Mouse (Mus musculus) cerebellum, adult (tissue): ENCODE data around the gene Rab33b.

ENCODE experiments used
- ATAC-seq: cut with Nextera tagmentation; 2 replicates; pipeline ENCODE4 v1.9.2; 2017; ENCODE audit warnings: mild to moderate bottlenecking, moderate library complexity, mixed read lengths; ENCODE audit not compliant: insufficient number of reproducible peaks, low FRiP score, low TSS enrichment

Rab33b gene

DNA sequence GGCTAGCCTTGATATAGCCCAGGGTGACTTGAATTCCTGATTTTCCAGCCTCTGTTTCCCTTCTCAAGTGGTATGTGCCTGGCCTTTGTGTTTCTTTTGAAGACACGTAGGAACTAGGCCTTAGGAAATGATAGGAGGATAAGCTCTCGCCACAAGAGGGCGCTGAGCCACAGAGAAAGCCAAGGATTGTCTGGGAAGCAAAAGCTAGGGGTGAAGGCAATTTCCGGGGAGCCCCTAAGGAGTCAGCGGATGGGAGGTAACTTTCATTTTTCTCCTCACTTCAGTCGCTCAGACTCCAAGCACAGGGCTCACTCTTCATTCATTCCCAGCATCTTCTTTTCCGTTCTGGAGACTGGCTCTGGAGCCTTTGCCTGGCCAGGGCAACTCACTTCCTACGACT, 27.2 kb downstream of the Rab33b start:
- peak; percentile 83 for ATAC-seq

DNA sequence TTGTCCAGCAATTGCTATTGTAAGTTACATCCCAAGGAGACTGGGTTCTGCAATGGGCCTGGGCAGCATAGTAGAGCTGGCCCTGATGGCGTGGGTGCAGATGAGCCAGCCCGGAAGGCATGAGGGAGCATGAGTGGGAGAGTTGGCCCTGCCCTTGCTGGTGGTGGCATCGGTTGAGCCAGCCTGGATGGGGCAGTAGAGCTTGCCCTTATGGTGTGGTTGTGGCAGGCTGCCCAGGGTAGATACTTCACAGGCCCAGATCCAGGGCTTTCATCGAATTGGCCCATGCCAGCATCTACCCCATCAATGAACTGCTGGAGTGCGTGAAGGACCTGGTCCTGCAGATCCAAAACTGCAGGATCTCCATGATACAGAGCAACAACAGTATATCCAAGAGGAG, 28.3 kb downstream of the Rab33b start:
- peak; percentile 62 for ATAC-seq

DNA sequence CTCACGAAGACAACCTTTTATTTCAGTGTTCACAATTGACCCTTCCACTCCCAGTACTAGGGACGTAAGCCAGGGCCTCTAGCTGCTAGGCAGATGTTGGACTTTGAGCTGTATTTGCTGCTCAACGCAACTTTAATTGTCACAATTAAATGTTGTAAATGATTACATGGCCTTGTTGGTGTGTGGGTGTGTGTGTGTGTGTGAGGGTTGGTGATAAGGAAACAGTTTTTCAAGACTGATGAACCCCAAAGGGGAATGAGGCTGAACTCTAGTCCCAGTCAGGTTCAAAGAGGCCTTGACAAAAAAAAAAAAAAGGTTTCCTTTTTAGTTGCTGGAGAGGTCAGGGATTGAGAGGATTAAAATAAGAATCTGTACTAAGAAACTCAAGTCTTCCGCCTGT, 33.7 kb downstream of the Rab33b start:
- no peak for ATAC-seq

DNA sequence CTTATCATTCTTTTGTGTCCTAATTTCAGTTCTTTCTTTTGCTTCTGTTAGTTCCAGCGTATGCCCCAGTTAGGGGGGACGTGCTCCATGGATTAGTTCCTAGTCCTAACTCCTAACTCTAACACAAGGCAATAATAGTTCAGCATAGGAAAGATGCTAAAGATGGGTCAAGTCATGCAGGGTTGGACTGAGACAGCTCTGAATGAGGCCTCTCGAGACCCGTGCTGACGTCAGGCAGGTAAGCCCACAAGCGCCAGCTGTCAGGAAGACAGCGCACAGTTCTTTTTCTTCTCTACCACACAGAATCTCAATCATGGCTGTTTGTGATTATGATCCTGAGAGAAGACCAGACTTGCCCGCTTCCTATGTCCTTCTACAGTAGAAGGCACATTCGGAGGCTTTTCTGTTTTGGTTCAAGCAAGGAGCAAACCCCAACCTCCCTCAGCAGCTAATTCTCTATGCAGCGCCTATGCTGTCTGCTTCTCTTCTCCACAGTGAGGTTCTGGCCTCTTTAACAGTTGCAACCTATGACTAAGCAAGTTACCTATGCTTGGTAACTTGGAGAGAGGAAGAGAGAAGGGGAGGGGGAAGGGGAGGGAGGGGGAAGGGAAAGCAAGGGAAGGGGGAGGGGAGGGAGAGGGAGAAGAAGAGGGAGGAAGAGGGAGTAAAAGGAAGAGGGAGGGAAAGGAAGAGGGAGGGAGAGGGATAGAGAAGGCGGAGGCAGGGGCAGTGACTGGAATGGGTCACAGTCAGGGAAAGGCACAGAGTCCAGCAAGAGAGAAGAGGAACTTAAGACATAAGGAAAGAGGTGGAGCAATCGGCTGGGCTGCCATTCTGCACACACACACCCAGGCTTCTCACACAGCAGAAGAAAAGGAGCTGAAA, 34.4 kb downstream of the Rab33b start:
- ATAC-seq: no peak

DNA sequence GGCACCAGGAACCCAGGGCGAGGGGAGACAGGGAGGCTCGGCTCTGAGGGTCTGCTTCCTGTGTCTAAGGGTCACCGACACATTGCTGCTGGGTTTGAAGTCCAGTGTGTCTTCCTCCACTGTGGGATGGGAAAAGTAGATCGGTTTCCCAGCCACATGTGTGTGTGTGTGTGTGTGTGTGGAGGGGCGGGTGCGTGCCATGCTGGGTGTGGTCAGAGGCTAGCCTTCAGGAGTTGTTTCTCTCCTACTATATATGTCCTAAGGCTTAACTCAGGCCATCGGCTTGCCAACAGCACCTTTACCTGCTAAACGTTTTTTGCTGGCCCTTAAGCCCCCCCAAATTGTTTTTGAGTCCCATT, 35.0 kb downstream of the Rab33b start:
- no peak for ATAC-seq

DNA sequence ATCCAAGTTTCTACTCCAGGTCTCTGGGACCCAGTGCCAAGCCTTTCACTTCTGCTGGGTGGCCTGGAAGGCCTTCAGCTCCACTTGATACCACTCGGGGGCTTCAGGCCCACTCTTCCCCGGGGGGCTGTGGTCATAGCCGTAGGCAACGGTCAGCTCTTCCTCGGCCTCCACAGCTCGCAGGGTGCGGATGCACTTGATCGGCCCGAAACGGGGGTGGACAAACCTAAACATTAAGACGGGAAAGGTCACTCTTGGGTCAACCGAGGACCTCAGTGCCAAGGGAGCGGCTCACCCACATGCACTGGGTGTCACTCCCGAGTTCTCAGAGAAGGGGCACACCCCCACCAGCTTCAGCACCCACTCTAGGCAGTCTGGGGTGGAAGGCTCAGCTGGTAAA, 37.5 kb downstream of the Rab33b start:
- ATAC-seq: no peak

DNA sequence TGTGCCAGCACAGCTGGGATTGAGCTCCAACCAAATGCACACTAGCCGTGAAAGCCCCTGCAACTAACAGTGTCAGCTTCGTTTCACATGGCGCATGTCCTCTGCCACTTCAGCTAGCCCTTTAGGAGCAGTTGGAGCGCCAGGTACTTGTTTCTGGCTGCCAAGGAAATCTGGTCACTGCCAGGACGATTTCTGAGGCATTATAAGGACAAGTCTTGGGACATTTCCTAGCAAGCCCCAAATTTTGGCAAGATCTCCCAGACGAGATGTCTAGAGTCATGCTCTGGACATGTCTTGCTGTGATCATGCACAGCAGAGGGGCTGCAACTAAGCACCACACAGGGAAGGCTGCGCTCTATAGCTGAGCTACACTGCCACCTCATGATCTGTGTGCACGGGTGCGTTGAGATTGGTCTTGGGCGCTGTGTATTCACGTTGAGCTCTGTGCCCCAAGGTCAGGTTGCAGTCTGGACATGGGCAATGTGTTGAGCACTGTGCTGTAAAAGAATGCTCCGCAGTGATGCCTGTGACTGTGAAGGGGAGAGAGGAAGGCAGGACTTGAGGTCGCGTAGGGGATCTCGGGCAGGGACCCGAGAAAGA, 41.6 kb downstream of the Rab33b start:
- ATAC-seq: peak; percentile 38; the same call in 1 of the 2 replicates

DNA sequence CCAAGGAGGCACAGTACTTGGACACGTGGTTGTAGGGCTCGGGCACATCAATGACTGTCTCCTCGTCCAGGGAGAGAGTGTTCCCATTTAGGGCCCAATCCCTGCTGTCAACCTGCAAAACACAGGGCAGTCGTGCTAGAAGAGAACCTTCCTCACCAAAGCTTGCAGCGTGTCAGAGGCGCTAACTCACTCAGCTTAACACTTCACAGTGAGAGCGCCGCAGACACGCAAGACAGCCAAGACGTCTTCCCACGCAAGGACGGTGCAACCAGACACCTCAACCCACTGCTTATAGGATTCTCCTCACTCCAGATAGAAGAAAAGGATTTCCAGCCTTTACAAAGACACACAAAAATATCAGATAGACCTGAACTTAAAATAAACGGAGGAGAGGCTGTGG, 43.2 kb downstream of the Rab33b start:
- no peak for ATAC-seq

DNA sequence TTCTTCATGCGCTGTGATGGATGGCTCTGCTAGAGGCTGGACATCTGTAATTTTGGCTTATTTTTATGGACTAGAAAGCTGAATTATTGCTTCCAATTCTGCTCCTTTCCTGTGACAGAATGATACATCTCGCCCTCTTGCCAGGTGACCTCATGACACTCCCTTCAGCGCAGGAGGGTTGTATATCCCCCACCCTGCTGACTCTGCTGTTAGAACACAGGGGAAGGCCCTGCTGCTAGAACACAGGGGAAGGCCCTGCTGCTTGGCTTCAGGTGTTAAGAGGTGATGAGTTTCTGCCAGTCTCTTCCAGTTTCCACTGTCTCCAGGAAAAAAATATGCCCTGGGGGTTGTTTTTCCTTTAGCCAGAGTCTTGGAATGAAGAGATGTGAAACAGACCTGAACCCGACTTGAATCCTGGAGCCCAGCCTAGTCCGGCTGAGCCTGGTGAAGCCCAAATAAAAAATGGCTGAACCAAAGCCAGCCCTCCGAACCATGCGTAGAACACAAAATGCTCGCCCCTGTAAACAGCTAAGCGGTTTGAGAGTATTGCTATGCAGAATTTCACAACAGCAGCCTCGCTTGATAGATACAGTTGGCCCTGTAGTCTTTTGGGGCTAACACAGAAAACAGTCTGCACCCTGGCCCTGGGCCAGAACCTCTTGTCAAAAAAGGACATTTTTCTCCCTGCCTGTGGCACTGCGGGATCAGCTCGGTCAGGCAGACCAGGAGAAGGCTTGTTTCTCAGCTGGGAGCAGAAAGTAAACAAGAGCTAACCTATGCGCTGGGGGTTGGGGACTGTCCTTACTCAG, 48.0 kb downstream of the Rab33b start:
- ATAC-seq: peak; percentile 89

DNA sequence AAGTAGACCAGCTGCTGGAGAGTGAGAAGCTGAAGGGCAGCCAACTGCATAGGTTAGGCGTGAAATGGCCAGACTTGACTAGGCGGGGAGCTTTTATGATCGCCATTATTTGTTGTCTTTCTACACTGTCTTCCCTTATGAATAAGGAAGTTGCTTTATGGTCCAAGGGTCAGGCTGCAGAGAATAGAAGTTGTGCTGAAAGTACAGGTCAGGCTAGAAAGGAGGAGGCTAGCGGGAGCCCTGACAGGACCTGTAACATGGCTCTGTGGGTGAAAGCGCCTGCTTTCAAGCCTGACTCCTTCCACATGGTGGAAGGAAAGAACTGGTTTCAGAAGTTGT, 48.5 kb downstream of the Rab33b start:
- ATAC-seq: peak; percentile 11; the same call in 1 of the 2 replicates

DNA sequence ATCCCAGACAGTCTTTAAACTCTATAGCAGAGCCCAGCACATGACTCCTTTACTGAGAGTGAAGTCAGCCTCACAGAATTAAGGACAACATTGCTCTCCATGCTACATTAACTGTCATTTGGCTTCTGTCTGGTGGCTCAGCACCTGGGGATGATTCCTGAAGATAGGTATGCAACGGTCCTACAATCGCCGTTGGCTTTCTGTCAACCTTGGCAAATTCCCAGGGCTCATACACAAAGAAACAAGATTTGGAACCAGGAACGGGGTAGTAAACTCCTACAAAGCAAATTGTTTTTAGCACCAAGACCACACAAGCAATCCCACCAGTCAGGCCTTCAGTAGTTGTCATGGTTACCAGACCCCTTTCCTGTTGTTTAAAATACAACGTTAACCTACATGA, 49.9 kb downstream of the Rab33b start:
- no peak for ATAC-seq

DNA sequence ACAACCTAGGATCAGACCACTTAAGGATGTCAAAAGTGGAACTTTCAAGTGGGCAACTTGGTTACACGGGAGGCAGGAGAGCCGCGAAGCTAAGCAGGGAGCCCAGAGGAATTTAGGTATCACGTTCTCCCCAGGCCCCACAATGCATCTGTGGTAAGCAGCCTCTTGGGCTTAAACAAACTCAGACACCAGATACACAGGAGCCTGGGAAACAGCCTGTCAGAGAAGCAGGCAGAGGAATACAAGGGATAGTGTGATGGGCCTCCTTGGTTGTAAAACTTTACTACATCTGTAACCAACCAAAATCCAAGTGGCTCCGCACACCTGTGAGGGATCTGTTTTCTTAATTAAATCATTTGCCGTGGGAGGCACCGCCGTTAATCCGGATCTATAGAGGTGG, 50.3 kb downstream of the Rab33b start:
- no peak for ATAC-seq

DNA sequence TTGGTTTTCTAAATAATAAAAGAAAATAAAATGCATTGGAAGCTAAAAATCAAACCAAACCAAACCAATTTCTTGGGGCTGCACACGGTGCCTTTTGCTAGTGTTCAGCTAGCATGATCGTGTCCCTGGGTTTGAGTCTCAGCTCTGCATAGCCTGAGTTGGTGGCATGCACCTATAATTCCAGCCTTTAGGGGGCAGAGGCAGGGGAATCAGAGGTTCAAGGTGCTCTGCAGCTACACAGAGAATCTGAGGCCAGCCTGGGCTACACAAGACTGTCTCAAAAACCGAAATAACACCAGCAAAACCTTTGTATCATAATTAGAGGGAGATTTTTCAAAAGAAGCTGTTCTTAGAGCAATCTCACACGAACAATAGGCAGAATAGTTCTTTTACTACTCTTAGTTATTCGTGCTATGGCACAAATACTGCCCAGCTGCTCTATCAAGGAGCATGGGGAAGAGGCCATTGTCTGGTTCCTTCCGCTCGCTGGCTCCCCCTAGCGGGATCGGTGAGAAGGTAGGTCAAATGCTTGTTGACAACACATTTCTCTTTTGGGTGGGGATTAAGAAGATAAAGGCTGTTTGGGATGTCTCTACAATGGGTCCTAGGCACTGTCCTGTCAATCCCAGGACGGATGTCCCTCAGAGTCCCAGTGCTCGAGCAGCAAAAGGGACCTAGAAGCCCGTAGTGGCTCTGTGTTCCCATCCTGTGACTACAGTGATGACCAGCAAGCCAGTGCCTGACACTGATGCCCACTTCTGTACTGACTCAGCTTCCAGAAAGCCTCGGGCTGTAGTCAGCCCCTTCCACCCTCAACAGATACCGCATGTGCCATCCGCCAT, 56.1 kb downstream of the Rab33b start:
- peak; percentile 72 for ATAC-seq

DNA sequence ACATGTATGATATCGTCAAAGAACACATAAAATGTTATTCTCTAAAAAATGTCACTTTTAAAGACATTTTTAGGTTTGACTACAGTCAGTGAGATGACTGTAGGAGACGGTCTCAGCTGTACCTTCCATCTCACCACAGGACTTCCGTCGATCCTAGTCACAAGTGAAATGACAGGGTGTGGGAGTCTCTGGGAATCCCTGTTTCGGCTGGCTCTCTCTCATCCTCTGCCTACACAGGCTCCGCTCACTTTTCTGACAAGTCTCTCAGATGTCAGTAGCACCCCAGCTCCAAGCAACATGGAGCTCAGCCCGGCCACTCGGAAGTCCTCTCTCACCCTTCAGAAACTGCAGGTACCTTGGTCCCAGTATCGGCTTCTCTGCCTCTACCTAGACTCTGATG, 56.9 kb downstream of the Rab33b start:
- no peak for ATAC-seq

DNA sequence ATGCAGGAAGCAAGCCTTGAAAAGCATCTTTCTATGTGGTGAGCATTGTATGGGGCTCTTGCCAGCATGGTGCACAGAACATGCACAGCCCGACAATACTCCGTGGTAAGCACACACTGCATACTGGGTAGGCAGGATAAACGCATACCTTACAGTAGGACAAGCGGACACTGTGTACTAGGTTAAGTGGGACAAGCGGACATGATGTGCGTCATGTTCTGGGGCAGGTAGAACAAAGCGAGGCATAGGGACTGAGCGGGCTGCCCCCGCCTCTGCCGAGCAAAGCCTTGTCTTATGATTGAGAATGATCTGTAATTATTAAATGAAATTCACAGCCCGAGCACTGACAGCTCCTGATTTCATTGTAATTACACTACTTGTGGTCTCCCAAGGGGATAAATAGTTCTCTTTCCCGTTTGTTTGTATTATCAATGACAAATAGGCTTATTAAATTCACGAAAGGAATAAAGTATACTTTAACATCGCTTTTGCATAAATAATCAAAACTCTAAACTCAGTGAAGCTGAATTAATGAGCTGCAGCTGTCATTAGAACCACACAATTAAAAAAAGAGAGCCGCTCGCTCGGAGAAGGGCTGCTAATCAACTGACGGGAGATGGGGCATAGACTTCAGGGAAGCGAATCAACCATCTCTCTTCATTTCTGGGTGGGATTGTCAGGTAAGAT, 60.9 kb downstream of the Rab33b start:
- ATAC-seq: no peak
